Mouse (Mus musculus) ES-E14 (cell line): ENCODE measurements around the gene Ccer1.

Experiments
- HCFC1 ChIP-seq: IDR thresholded peaks from 2 replicates; pipeline ENCODE4 v1.6.1; 2012; ENCODE audit warnings: low read length, inconsistent platforms, borderline replicate concordance; ENCODE audit not compliant: insufficient read depth
- MAFK ChIP-seq: IDR thresholded peaks from 2 replicates; pipeline ENCODE4 v1.6.1; 2014; ENCODE audit warnings: mild to moderate bottlenecking, low read depth, low read length, inconsistent platforms; ENCODE audit not compliant: insufficient read depth
- ZNF384 ChIP-seq: IDR thresholded peaks from 2 replicates; pipeline ENCODE4 v1.6.1; 2012; ENCODE audit warnings: low read depth, low read length, inconsistent platforms

DNA sequence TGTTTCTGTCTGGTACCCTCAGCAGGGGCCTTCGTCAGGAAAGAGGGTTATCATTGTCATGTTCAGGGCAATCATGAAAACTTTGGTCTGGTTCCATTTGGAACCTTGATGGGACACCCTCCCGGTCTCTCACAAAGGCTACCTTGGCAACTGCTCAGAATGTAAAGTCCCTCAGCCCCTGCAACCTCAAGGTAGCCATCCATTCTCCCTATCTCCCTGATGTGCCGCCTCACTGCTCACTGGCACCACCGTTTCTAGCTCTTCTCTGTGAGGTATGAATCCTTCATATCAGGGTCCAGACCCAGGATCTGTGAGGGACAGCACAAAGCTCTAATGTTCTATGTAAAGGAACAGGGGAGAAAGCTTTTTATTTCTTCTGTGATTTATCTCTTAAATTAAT is 21.7 kb downstream of the Ccer1 start:
- TF ChIP-seq HCFC1 (no peak), MAFK (no peak), ZNF384 (no peak)
